Mouse (Mus musculus) kidney, embryonic 14.5 days (tissue): ENCODE results near the gene Slc39a3. TPM values are rescaled to one million over a fixed set of nuclear protein-coding genes. Genes with fewer than 3 reads are reported as not detected.
"Not testable (repeated sequence)": the region's sequence is repeated elsewhere in the genome, so short reads cannot be mapped to it uniquely, and the experiment has no call there.

Source experiments
- ATAC-seq: fragments of 200-750 bp; cut with Nextera tagmentation; 2 replicates; pipeline ENCODE4 v1.8.0; 2017; ENCODE audit warnings: moderate number of reproducible peaks, mild to moderate bottlenecking, moderate TSS enrichment, moderate library complexity; ENCODE audit not compliant: low FRiP score, low TSS enrichment
- H3K27ac ChIP-seq: fragments of 300-500 bp; sonication (generic); 2 replicates; pipeline ENCODE4 v1.5.1; 2014; ENCODE audit warnings: low read depth, mild to moderate bottlenecking, low read length, moderate library complexity, mixed read lengths
- H3K27me3 ChIP-seq: fragments of 300-500 bp; sonication (generic); 2 replicates; pipeline ENCODE4 v1.6.1; 2014; ENCODE audit warnings: mild to moderate bottlenecking, low read length; ENCODE audit not compliant: control insufficient read depth, insufficient read depth
- H3K36me3 ChIP-seq: fragments of 300-500 bp; sonication (generic); 2 replicates; pipeline ENCODE4 v1.6.1; 2014; ENCODE audit warnings: low read length, mixed read lengths; ENCODE audit not compliant: control insufficient read depth, insufficient read depth
- H3K4me1 ChIP-seq: fragments of 300-500 bp; sonication (generic); 2 replicates; pipeline ENCODE4 v1.6.1; 2014; ENCODE audit warnings: low read length, mixed read lengths; ENCODE audit not compliant: control insufficient read depth, insufficient read depth
- H3K4me2 ChIP-seq: fragments of 300-500 bp; sonication (generic); replicated peaks from 2 replicates; pipeline ENCODE4 v1.6.1; 2014; ENCODE audit warnings: low read depth, mild to moderate bottlenecking, low read length
- H3K4me3 ChIP-seq: fragments of 300-500 bp; sonication (generic); 2 replicates; pipeline ENCODE4 v1.5.1; 2014; ENCODE audit warnings: mild to moderate bottlenecking, low read length
- H3K9ac ChIP-seq: fragments of 300-500 bp; sonication (generic); 2 replicates; pipeline ENCODE4 v1.6.1; 2014; ENCODE audit warnings: low read depth, mild to moderate bottlenecking, low read length, moderate library complexity
- H3K9me3 ChIP-seq: fragments of 300-500 bp; sonication (generic); 2 replicates; pipeline ENCODE4 v1.6.1; 2016; ENCODE audit warnings: low read length; ENCODE audit not compliant: control insufficient read depth
- WGBS: fragments of 180-500 bp; shearing (Covaris S2); extraction: QIAGEN DNeasy Blood & Tissue Kit; methylation state at CpG from one replicate; pipeline ENCODE4 v1.1.7; 2014; 5-methylcytosine and 5-hydroxymethylcytosine counted together
- polyA plus RNA-seq: library from polyadenylated mRNA; unstranded; fragments of >200 nt; fragmentation: Nextera tagmentation; extraction: Ambion mirVana; gene quantifications from 2 replicates; pipeline ENCODE4 v1.2.1, GENCODE M21; 2014

Gene Slc39a3
- polyA plus RNA-seq, 1 experiment from 2014 or later = 9.1 TPM

- H3K4me2 ChIP-seq = no peak overlapping the region
- no peak for ATAC-seq
- no peak overlapping the region for H3K4me3 ChIP-seq
- H3K9ac ChIP-seq = no peak overlapping the region
- 95% methylated on average over 8 of the region's 8 CpGs for WGBS
- no peaks in the 10 kb centered on the region for H3K36me3 ChIP-seq
- peaks cover 6% of the 10 kb centered on the region; the same call in 1 of the 2 replicates for H3K4me1 ChIP-seq
- no peak overlapping the region for H3K27ac ChIP-seq
- H3K9me3 ChIP-seq = no peaks in the 10 kb centered on the region
- H3K27me3 ChIP-seq = peaks cover 12% of the 10 kb centered on the region; the same call in 1 of the 2 replicates
Measured at GRCm38 (mm10) chr10:80996501-80996900, 40.7 kb downstream of the Slc39a3 start.

GRCm38 (mm10) chr10:80995091-80995632 is 42.1 kb downstream of the Slc39a3 start:
- no peak for ATAC-seq
- H3K27ac ChIP-seq = no peak overlapping the region
- WGBS = 13% methylated on average over 21 of the region's 21 CpGs

GRCm38 (mm10) chr10:80994621-80995020 is 42.6 kb downstream of the Slc39a3 start:
- Histone ChIP-seq H3K4me1 (peaks cover 3% of the 10 kb centered on the region; the same call in 1 of the 2 replicates), H3K4me3 (no peak overlapping the region), H3K9me3 (no peaks in the 10 kb centered on the region), H3K9ac (no peak overlapping the region), H3K27me3 (peaks cover 11% of the 10 kb centered on the region; the same call in 1 of the 2 replicates), H3K36me3 (no peaks in the 10 kb centered on the region), H3K27ac (no peak overlapping the region), H3K4me2 (no peak overlapping the region)
- 58% methylated on average over 4 of the region's 4 CpGs for WGBS
- ATAC-seq = no peak

More at GRCm38 (mm10) chr10:80995091-80995632, 42.1 kb downstream of the Slc39a3 start:
- H3K9ac ChIP-seq = no peak overlapping the region
- no peaks in the 10 kb centered on the region for H3K36me3 ChIP-seq
- peaks cover 12% of the 10 kb centered on the region; the same call in 1 of the 2 replicates for H3K27me3 ChIP-seq
- H3K4me1 ChIP-seq = peaks cover 6% of the 10 kb centered on the region; the same call in 1 of the 2 replicates
- H3K4me3 ChIP-seq = no peak overlapping the region
- H3K4me2 ChIP-seq = no peak overlapping the region
- no peaks in the 10 kb centered on the region for H3K9me3 ChIP-seq

GRCm38 (mm10) chr10:80993276-80993675 is 44.0 kb downstream of the Slc39a3 start:
- H3K4me1 ChIP-seq = no peaks in the 10 kb centered on the region
- H3K27ac ChIP-seq = no peak overlapping the region
- 66% methylated on average over 5 of the region's 5 CpGs for WGBS
- no peaks in the 10 kb centered on the region for H3K36me3 ChIP-seq
- H3K4me2 ChIP-seq = no peak overlapping the region
- no peak overlapping the region for H3K9ac ChIP-seq
- no peak overlapping the region for H3K4me3 ChIP-seq
- H3K9me3 ChIP-seq = no peaks in the 10 kb centered on the region
- ATAC-seq = no peak
- H3K27me3 ChIP-seq = peaks cover 8% of the 10 kb centered on the region; the same call in 1 of the 2 replicates

- Histone ChIP-seq H3K27ac (no peak overlapping the region), H3K27me3 (peaks cover 3% of the 10 kb centered on the region), H3K4me1 (0 out of 2 replicates have a peak, but pooled peaks cover 4% of the 10 kb centered on the region), H3K9me3 (no peaks in the 10 kb centered on the region), H3K36me3 (no peaks in the 10 kb centered on the region), H3K4me2 (no peak overlapping the region), H3K9ac (no peak overlapping the region), H3K4me3 (no peak overlapping the region)
- ATAC-seq = no peak
- 81% methylated on average over 1 of the region's 1 CpGs for WGBS
Measured at GRCm38 (mm10) chr10:80991945-80992344, 45.3 kb downstream of the Slc39a3 start.

GRCm38 (mm10) chr10:80991007-80991406 is 46.2 kb downstream of the Slc39a3 start:
- no peak overlapping the region for H3K9ac ChIP-seq
- no peak for ATAC-seq
- peaks cover 11% of the 10 kb centered on the region for H3K27me3 ChIP-seq
- no peak overlapping the region for H3K4me2 ChIP-seq
- 18% methylated on average over 3 of the region's 3 CpGs for WGBS
- H3K9me3 ChIP-seq = no peaks in the 10 kb centered on the region
- H3K4me3 ChIP-seq = no peak overlapping the region
- no peak overlapping the region for H3K27ac ChIP-seq
- peaks cover 4% of the 10 kb centered on the region; the same call in 1 of the 2 replicates for H3K4me1 ChIP-seq
- no peaks in the 10 kb centered on the region for H3K36me3 ChIP-seq

GRCm38 (mm10) chr10:80990406-80990805 is 46.8 kb downstream of the Slc39a3 start:
- WGBS = 59% methylated on average over 7 of the region's 7 CpGs
- Histone ChIP-seq H3K9ac (no peak overlapping the region), H3K4me1 (peaks cover 9% of the 10 kb centered on the region), H3K27ac (no peak overlapping the region), H3K27me3 (peaks cover 17% of the 10 kb centered on the region), H3K9me3 (no peaks in the 10 kb centered on the region), H3K4me2 (no peak overlapping the region), H3K4me3 (no peak overlapping the region), H3K36me3 (no peaks in the 10 kb centered on the region)
- no peak for ATAC-seq

GRCm38 (mm10) chr10:80989854-80990253 is 47.4 kb downstream of the Slc39a3 start:
- H3K27me3 ChIP-seq = peaks cover 22% of the 10 kb centered on the region
- not testable (repeated sequence) for H3K9me3 ChIP-seq
- WGBS = 56% methylated on average over 4 of the region's 4 CpGs

GRCm38 (mm10) chr10:80989446-80989845 is 47.8 kb downstream of the Slc39a3 start:
- Histone ChIP-seq H3K27me3 (peaks cover 25% of the 10 kb centered on the region), H3K9ac (no peak overlapping the region), H3K4me1 (peaks cover 12% of the 10 kb centered on the region), H3K4me2 (no peak overlapping the region), H3K9me3 (no peaks in the 10 kb centered on the region), H3K36me3 (no peaks in the 10 kb centered on the region), H3K4me3 (no peak overlapping the region), H3K27ac (no peak overlapping the region)
- WGBS = 64% methylated on average over 6 of the region's 6 CpGs
- ATAC-seq = no peak

More at GRCm38 (mm10) chr10:80989854-80990253, 47.4 kb downstream of the Slc39a3 start:
- H3K4me2 ChIP-seq, H3K9ac ChIP-seq, H3K4me3 ChIP-seq, H3K36me3 ChIP-seq, ATAC-seq, H3K27ac ChIP-seq: not testable (repeated sequence)
- H3K4me1 ChIP-seq = peaks cover 12% of the 10 kb centered on the region
